Mouse (Mus musculus) small intestine, adult 2 months (tissue): ENCODE data around the gene Tsfm. TPM values are rescaled to one million over a fixed set of nuclear protein-coding genes. Genes with fewer than 3 reads are reported as not detected.

Experiments used
- H3K27ac ChIP-seq: fragments of 200-500 bp; 2 replicates; pipeline ENCODE4 v1.5.1; 2012; ENCODE audit warnings: low read depth, low read length, control low read depth, inconsistent platforms; ENCODE audit not compliant: insufficient read depth
- H3K27me3 ChIP-seq: fragments of 200-500 bp; 2 replicates; pipeline ENCODE4 v1.6.1; 2012; ENCODE audit warnings: mild to moderate bottlenecking, moderate library complexity, low read length, inconsistent platforms; ENCODE audit not compliant: control insufficient read depth, insufficient read depth
- H3K36me3 ChIP-seq: fragments of 200-500 bp; 2 replicates; pipeline ENCODE4 v1.6.1; 2012; ENCODE audit warnings: mild to moderate bottlenecking, low read length, control low read depth, inconsistent platforms; ENCODE audit not compliant: control insufficient read depth, insufficient read depth
- H3K4me1 ChIP-seq: fragments of 200-500 bp; 2 replicates; pipeline ENCODE4 v1.6.1; 2012; ENCODE audit warnings: low read length, inconsistent platforms, mixed read lengths; ENCODE audit not compliant: control insufficient read depth, insufficient read depth, insufficient read length
- H3K4me3 ChIP-seq: fragments of 200-500 bp; 2 replicates; pipeline ENCODE4 v1.5.1; 2012; ENCODE audit warnings: low read depth, mild to moderate bottlenecking, control low read depth, inconsistent platforms, low read length, moderate library complexity
- CTCF ChIP-seq: fragments of 200-500 bp; IDR thresholded peaks from 2 replicates; pipeline ENCODE4 v1.5.1; 2012; ENCODE audit warnings: low read depth, mild to moderate bottlenecking, control low read depth, inconsistent platforms, low read length, moderate library complexity, mixed read lengths; ENCODE audit not compliant: insufficient replicate concordance, insufficient read length; ENCODE audit errors: extremely low read depth
- POLR2A ChIP-seq: fragments of 200-500 bp; IDR thresholded peaks from 2 replicates; pipeline ENCODE4 v1.6.1; 2012; ENCODE audit warnings: low read depth, mild to moderate bottlenecking, control low read depth, inconsistent platforms, low read length, moderate library complexity
- WGBS: fragments of 180-500 bp; shearing (Covaris S2); methylation state at CpG from one replicate; pipeline ENCODE4 v1.1.7; 2018; 5-methylcytosine and 5-hydroxymethylcytosine counted together
- polyA plus RNA-seq: library from polyadenylated mRNA; depleted of rRNA; stranded (reverse); fragments of >200 nt; gene quantifications from 2 replicates; pipeline ENCODE4 v1.2.3, GENCODE M21; 2012

Gene Tsfm
- polyA plus RNA-seq, 1 experiment = 36.4 TPM

DNA sequence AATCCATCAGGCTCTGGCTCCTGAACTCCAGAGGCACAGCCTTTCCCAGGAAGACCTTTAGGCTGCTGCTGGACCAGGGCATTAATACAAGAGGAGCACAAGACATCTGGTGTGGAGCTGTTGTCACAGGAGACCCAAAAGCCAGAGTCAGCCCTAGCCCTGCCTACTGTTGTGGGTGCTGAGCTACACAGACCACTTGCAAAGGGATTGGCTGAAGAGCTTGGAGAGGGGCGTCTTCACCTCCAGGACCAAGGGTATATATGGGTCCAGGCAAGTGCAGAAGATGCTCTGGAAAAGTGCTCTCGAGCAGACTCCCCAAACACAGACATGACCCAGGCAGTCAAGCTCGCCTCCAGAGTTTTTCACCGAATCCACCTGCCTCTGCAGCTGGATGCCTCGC, 17.3 kb upstream of the Tsfm start, which contains the start of gene Cyp27b1:
Gene Cyp27b1, plus strand, starts transcription at position 297 of the 400 bp plus-strand sequence.
- WGBS = 48% methylated on average over 5 of the region's 5 CpGs
- peak within 1 kb of the TSS; percentile 36 for H3K4me3 ChIP-seq
- TF ChIP-seq POLR2A (no peak), CTCF (no peak)

DNA sequence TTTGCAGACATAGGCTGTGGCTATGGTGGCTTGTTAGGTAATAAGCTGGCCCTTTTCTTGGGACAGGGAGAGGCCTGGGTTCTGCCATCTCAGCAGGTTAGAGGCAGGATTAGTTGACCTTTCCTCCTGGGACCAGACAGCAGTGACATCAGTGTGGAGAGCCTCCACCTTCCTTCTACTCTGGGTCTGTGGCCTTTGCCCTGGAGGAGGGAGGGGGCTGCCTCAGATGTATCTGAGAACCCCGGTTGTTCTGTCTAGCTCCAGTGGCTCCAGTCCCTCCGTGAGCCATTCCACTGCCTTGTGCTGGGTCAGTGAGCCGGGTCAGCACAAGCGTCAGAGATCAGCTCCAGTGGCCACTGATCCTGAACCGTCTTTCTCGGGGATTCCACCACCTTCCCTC, 12.5 kb upstream of the Tsfm start:
- Histone ChIP-seq H3K36me3 (no peaks in the 10 kb centered on the region), H3K4me1 (no peaks in the 10 kb centered on the region; the same call in 1 of the 2 replicates), H3K27ac (no peak overlapping the region), H3K4me3 (no peak overlapping the region), H3K27me3 (peaks cover 6% of the 10 kb centered on the region; the same call in 1 of the 2 replicates)
- no peak for TF ChIP-seq POLR2A
- no peak for TF ChIP-seq CTCF
- WGBS = 95% methylated on average over 6 of the region's 6 CpGs

More for the DNA sequence above, 17.3 kb upstream of the Tsfm start, which contains the start of gene Cyp27b1:
- Histone ChIP-seq H3K27me3 (peaks cover 31% of the 10 kb centered on the region), H3K36me3 (no peaks in the 10 kb centered on the region), H3K4me1 (peaks cover 10% of the 10 kb centered on the region), H3K27ac (no peak within 1 kb of the TSS)

DNA sequence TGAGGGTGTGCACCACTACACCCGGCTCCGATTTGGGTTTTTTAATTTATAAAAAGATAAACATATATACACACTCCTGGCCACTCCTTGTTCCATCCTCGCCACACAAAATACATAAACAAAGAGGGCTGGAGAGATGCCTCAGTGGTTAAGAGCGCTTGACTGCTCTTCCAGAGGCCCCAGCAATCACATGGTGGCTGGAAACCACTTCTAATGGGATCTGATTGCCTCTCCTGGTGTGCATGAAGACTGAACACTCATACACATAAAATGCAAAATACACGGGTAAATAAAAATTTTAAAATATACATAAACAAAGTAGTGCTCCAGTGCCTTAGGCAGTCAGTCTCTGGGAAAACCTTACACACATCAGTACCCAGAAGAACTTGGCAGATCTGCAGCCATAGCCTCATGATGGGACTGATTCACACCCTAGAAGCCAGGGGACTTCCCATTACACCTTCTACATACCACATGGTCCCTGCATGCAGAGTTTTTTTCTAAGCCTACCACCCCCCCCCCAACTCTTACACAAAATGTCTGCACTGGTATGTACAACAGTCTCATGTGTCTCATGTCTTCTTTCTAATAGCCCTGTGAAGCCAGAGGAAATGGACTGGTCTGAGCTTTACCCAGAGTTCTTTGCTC, 12.0 kb upstream of the Tsfm start:
- Histone ChIP-seq H3K4me3 (peak overlapping the region; percentile 89), H3K36me3 (no peaks in the 10 kb centered on the region), H3K27me3 (0 out of 2 replicates have a peak, but pooled peaks cover under 1% of the 10 kb centered on the region), H3K4me1 (no peaks in the 10 kb centered on the region; the same call in 1 of the 2 replicates), H3K27ac (no peak overlapping the region)
- WGBS = 5% methylated on average over 5 of the region's 5 CpGs
- TF ChIP-seq CTCF (no peak), POLR2A (no peak)

DNA sequence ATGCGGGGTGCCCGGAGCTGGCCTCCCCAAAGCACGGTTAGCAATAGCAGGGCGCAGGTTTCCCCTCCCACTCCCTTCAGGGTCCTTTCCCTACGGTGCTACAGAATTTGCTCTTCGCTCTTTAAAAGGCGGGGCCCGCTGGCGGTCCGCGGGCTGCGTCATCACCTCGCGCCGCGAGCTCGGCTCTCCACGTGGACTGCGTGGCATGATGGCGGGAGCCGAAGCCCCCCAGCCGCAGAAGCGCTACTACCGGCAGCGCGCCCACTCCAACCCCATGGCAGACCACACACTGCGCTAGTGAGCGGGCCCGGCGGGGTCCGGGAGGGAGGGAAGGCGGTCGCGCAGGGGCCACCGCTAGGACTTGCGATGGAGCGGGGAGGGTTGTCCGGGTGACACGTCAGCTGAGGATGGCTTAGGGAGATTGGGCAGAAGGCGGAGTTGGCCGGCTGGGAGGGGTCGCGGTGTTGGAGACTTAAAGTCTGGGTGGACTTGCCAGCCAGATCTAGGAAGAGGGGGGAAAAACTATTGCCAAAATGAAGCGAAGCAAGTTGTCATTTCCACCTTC, 11.2 kb upstream of the Tsfm start:
- TF ChIP-seq POLR2A = no peak
- no peak for TF ChIP-seq CTCF
- WGBS = under 1% methylated on average over 44 of the region's 44 CpGs
- Histone ChIP-seq H3K36me3 (no peaks in the 10 kb centered on the region), H3K4me3 (peak overlapping the region; percentile 89), H3K27me3 (no peaks in the 10 kb centered on the region), H3K27ac (no peak overlapping the region), H3K4me1 (no peaks in the 10 kb centered on the region; the same call in 1 of the 2 replicates)

DNA sequence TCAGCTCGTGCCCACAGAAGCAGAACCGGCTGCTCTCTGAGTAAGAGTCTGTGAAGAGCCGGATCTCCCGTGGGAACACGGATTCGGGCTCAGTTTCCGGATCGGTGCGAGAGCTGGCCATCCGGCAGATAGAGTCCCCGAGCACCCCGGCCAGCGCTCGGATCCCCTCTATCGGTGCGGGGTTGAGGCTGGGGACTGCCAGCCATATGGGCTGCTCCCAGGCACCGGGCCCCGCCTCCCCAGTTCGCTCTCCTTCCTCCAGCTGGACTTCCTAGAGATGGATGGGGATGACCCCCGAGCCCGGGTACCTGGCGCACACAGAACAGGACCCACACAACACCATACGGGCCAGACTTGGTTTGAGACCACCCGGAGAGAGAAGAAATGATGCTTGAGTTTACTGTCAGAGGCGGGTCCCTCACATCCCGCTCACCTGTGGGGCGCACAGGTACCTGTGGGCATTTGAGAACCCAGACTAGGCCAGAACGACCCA, 10.7 kb upstream of the Tsfm start, which contains the start of the genes Mettl1 and Eef1akmt3:
Gene Mettl1, plus strand, starts transcription at position 141 of the 493 bp plus-strand sequence.
Gene Eef1akmt3, minus strand, starts transcription at position 240 of the 493 bp plus-strand sequence.
- H3K27me3 ChIP-seq = no peaks in the 10 kb centered on the region
- no peaks in the 10 kb centered on the region; the same call in 1 of the 2 replicates for H3K4me1 ChIP-seq
- no peaks in the 10 kb centered on the region for H3K36me3 ChIP-seq
- no peak within 1 kb of the TSS for H3K27ac ChIP-seq
- H3K4me3 ChIP-seq = peak within 1 kb of the TSS; percentile 89
- TF ChIP-seq CTCF (no peak), POLR2A (no peak)
- WGBS = 1% methylated on average over 28 of the region's 28 CpGs

DNA sequence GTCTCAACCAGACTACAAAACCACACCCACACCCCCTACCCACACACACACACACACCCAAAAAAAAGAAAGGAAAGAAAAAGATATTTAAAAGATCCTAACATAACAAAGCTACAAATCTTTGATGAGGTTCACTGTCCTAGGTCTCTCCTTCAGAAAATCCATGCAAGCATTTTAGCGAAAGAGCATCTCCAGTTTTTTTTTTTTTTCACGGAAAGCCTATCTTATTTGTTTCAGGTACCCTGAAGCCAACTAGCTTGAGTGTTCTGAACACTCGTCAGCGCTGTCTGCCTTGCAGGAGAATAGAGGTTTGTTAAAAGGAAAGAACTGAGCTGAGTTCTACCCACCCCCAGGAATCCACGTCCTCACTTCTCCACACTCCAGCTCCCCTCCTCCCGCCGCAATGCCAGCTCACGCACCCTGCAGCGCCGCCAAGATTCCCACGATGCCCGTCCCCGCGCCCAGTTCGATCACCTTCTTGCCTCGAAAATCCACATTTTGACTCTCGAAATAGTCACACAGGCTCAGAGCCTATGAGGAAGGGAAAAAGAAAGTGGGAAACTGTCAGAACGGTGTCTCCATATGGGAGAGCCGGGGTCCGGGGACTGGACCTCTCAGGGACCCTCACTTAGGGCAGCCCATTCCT, 10.1 kb upstream of the Tsfm start:
- Histone ChIP-seq H3K4me3 (peak overlapping the region; percentile 89), H3K27me3 (no peaks in the 10 kb centered on the region), H3K27ac (no peak overlapping the region), H3K4me1 (no peaks in the 10 kb centered on the region; the same call in 1 of the 2 replicates), H3K36me3 (no peaks in the 10 kb centered on the region)
- 4% methylated on average over 20 of the region's 20 CpGs for WGBS
- no peak for TF ChIP-seq POLR2A
- no peak for TF ChIP-seq CTCF

DNA sequence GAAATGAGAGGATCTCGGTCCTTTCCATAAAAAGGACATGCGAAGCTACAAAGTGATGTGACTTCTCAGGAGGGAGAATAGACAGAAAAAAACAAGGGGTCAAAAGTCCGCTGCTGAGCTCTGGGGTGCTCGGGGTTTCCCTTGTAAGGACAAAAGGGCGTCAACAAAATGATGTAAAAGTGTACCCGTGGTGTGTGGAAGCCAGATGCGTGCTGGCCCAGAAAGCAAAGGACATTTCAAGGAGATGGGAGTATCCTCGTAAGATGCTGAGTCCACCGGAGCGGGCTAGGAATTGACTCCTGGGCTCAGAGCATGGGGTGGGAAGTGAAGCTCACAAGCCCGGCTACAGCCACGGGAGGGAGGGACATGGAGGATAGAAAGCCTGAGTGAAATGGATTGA, 7.0 kb upstream of the Tsfm start:
- Histone ChIP-seq H3K27me3 (no peaks in the 10 kb centered on the region), H3K27ac (no peak overlapping the region), H3K36me3 (no peaks in the 10 kb centered on the region), H3K4me3 (no peak overlapping the region), H3K4me1 (no peaks in the 10 kb centered on the region; the same call in 1 of the 2 replicates)
- no peak for TF ChIP-seq POLR2A
- TF ChIP-seq CTCF = no peak
- WGBS = 62% methylated on average over 12 of the region's 12 CpGs
